Mouse (Mus musculus) effector memory CD4-positive, alpha-beta T cell, adult 7 months (primary cell): Measurements from ENCODE around the gene Atl3. TPM values are rescaled to one million over a fixed set of nuclear protein-coding genes. Genes with fewer than 3 reads are reported as not detected.

ENCODE experiments used
- polyA plus RNA-seq: library from polyadenylated mRNA; unstranded; fragments of 100-300 nt; shearing (Covaris generic); gene quantifications from one replicate; pipeline ENCODE4 v1.2.1, GENCODE M21; 2017

The Atl3 gene
- polyA plus RNA-seq = 15.7 TPM

DNA sequence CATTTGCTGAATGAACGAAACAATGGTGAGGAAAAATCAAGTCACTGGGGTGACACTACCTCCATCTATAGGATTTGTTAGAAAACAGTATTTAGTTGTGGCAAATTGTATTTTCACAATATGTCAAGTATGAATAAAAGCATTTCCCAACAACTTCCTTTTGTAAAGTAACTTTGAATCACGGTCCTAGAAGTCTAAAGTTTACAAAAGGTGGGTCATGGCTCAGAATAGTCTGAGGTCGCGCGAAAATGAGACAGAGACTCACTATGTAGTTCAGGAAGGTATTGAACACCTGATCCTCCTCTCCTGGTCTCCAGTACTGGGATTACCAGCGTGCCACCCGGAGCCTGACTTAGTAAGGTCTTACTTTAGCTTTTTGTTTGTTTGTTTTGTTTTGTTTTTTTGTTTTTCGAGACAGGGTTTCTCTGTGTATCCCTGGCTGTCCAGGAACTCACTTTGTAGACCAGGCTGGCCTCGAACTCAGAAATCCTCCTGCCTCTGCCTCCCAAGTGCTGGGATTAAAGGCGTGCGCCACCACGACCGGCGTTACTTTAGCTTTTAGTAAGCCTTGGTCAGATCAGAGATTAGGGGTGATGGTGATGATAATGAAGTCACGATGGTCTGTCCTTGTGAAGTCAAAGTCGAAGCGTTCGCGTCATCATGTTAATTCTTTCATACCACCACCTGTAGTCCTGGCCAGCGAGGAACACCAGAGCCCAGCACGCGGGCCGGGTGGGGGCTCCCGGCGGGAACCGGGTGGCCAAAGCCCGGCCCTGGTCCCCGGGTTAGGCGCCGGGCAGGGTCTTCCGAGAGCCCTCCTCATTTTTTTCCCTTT lies at the start of gene Atl3:
Gene Atl3, plus strand, starts transcription at position 689 of the 835 bp plus-strand sequence.

DNA sequence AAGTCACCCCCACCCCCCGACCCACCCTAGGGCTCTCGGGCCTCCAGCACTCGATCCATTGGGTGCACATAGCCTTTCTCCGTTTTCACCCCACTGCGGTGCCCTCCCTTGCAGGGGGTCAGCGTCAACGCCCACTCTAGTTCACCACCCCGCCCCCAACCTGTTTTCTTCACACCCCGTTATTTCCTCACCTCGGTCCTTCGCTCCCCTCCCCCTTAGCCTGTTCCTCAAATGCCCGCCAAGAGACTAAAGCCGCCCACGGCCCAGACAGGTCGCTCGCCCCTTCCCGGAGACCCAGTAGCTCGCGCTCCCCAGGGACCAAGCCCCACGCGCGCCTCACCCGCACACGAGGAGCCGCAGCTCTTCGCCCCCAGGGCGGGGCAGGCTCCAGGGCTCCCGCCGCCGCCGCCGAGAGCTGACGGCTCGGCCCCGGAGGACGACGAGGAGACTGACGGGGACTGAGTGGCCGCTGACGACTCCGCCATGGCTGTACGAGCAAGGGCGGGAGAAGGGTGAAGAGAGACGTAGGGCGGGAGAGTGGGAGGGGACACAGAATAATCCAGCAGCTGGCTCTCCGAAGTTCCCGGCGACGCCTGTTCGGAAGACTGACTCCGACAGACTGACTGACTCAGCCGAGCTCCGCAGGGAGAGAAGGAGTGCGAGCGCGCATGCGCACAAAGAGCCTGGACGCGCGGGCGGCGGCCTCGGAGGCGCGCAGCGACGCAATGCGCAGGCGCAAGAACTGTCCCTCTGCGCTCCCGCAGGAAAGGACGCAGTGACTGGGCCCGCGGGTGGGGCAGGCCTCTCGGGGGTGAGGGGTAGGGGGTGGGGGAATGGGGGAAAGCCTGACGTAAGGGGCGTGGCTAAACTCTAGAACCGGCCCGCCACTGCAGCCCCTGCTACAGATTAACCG lies 11.0 kb upstream of the Atl3 start, which contains the start of gene Rtn3:
Gene Rtn3, minus strand, starts transcription at position 683 of the 913 bp plus-strand sequence.

DNA sequence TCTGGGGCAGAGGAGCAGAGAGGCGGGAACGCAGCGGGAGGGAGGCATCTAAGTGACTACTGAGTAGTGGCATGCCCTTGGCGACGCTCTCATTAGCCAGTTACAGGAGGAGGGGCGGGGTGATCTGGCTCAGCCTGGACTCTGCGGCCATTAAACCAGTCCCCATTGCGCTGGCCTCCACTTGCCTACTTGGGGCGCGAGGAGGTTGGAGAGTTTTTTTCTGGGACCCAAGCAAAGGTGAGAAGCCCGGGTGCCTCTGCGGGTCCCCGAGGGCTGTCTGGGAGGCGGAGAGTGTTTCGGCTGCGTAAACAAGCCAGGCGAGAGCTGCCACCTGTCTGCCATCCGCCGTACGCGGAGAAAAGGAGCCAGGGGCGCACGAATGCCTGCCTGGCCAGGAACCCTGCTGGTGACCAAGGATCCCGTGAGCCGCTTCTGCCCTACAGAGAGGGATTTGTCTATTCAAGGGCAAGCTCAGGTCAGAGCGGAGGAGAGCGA lies 63.5 kb downstream of the Atl3 start, which contains the start of gene Pla2g16:
Gene Pla2g16, plus strand, starts transcription at position 132 of the 495 bp plus-strand sequence.

Other genes with a start within 250 kb of the Atl3 start
- 2.9 TPM for gene Rcor2, start 226.7 kb upstream of the Atl3 start, polyA plus RNA-seq
- 160 TPM for gene Mark2, start 152.2 kb upstream of the Atl3 start, polyA plus RNA-seq
- gene Spindoc, start 111.0 kb upstream of the Atl3 start, polyA plus RNA-seq = 21.0 TPM
- gene 2700081O15Rik, start 76.4 kb upstream of the Atl3 start, polyA plus RNA-seq = not detected
- gene Rtn3, start 10.8 kb upstream of the Atl3 start, polyA plus RNA-seq = 60.5 TPM
- 48.2 TPM for gene Pla2g16, start 63.4 kb downstream of the Atl3 start, polyA plus RNA-seq
- not detected for gene Lgals12, start 113.2 kb downstream of the Atl3 start, polyA plus RNA-seq
- not detected for gene Hrasls5, start 118.5 kb downstream of the Atl3 start, polyA plus RNA-seq
- not detected for gene Slc22a19, start 217.3 kb downstream of the Atl3 start, polyA plus RNA-seq